Mouse (Mus musculus) stomach, postnatal 0 days (tissue): ENCODE data around the gene Ntf5.

Source experiments
- CTCF ChIP-seq: IDR thresholded peaks from 2 replicates; pipeline ENCODE4 v1.5.1; 2016; ENCODE audit warnings: antibody characterized with exemption, low read depth, mild to moderate bottlenecking, moderate library complexity
- EP300 ChIP-seq: optimal IDR thresholded peaks from 2 replicates; pipeline ENCODE3; 2016; ENCODE audit warnings: antibody characterized with exemption

- no peak for TF ChIP-seq EP300
- no peak for TF ChIP-seq CTCF
Measured at GRCm38 (mm10) chr7:45462325-45462724, 48.8 kb downstream of the Ntf5 start.
